Mouse (Mus musculus) ES-Bruce4 (cell line): ENCODE results near the gene Dnajc25. TPM values are rescaled to one million over a fixed set of nuclear protein-coding genes. Genes with fewer than 3 reads are reported as not detected.
A peak's percentile ranks its signal among the peaks of the same experiment; 100 is the strongest.

Experiments used
- H3K27ac ChIP-seq: 2 replicates; pipeline ENCODE4 v1.5.1; 2012; ENCODE audit warnings: low read length, inconsistent platforms; ENCODE audit not compliant: insufficient read depth
- H3K27me3 ChIP-seq: 2 replicates; pipeline ENCODE4 v1.6.1; 2012; ENCODE audit warnings: mild to moderate bottlenecking, low read length, inconsistent platforms; ENCODE audit not compliant: control insufficient read depth, poor library complexity, insufficient read depth, severe bottlenecking
- H3K36me3 ChIP-seq: 2 replicates; pipeline ENCODE4 v1.6.1; 2012; ENCODE audit warnings: inconsistent platforms, mild to moderate bottlenecking, low read length, moderate library complexity; ENCODE audit not compliant: control insufficient read depth, poor library complexity, insufficient read depth, severe bottlenecking
- H3K4me1 ChIP-seq: one replicate; pipeline ENCODE4 v1.8.1; 2011; ENCODE audit warnings: low read length; ENCODE audit not compliant: control insufficient read depth, insufficient read depth
- H3K4me3 ChIP-seq: 2 replicates; pipeline ENCODE4 v1.5.1; 2011; ENCODE audit warnings: low read depth, mild to moderate bottlenecking, low read length
- H3K9ac ChIP-seq: 2 replicates; pipeline ENCODE4 v1.6.1; 2012; ENCODE audit warnings: low read depth, mild to moderate bottlenecking, inconsistent platforms; ENCODE audit not compliant: poor library complexity, severe bottlenecking
- H3K9me3 ChIP-seq: replicated peaks from 2 replicates; pipeline ENCODE4 v1.6.1; 2012; ENCODE audit warnings: mild to moderate bottlenecking, low read length, inconsistent platforms; ENCODE audit not compliant: control insufficient read depth, poor library complexity, insufficient read depth, severe bottlenecking
- CTCF ChIP-seq: IDR thresholded peaks from one replicate; pipeline ENCODE4 v1.8.1; 2011; ENCODE audit warnings: low read depth, low read length
- EP300 ChIP-seq: IDR thresholded peaks from 2 replicates; pipeline ENCODE4 v1.6.1; 2011; ENCODE audit warnings: low read depth, low read length; ENCODE audit not compliant: insufficient read depth
- POLR2A ChIP-seq: IDR thresholded peaks from one replicate; pipeline ENCODE4 v1.8.1; 2011; ENCODE audit warnings: low read length; ENCODE audit not compliant: insufficient read depth
- polyA plus RNA-seq: library from polyadenylated mRNA; stranded (reverse); fragments of >200 nt; gene quantifications from 2 replicates; pipeline ENCODE4 v1.2.4, GENCODE M21; 2011; ENCODE audit warnings: low read depth; ENCODE audit not compliant: missing spikeins, insufficient read depth, insufficient read length

The Dnajc25 gene
- polyA plus RNA-seq, 1 experiment: 6.1 TPM

DNA sequence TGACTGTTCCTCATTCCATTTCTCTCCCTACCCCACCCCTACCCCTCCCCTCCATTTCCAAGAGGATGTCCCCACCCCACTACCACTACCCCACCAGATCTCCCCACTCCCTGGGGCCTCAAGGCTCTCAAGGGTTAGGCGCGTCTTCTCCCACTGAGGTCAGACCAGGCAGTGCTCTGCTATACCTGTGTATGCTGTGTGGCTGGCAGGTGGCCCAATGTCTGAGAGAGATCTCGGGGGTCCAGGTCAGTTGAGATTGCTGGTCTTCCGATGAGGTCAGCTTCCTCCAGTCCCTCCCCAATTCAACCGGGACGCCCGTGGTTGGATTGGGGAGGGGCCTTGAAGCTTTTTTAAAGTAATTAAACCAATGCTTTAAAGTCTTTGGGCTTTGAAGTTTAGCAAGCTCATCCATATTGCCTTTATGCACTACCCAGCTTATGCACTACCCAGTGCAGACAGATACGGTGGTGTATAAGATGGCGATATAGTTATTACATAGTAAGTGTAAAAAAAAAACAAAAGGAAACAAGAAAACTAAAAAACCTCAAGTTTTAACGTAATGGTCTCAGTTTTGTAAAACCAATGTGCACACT is 39.6 kb downstream of the Dnajc25 start:
- Histone ChIP-seq H3K4me3 (no peak overlapping the region), H3K27ac (no peak overlapping the region), H3K27me3 (no peaks in the 10 kb centered on the region), H3K36me3 (no peaks in the 10 kb centered on the region), H3K9ac (0 out of 2 replicates have a peak overlapping the region, but pooled peaks have one; percentile 86), H3K4me1 (no peaks in the 10 kb centered on the region), H3K9me3 (peaks cover 18% of the 10 kb centered on the region)
- no peak for TF ChIP-seq POLR2A
- TF ChIP-seq CTCF: no peak
- TF ChIP-seq EP300: no peak

DNA sequence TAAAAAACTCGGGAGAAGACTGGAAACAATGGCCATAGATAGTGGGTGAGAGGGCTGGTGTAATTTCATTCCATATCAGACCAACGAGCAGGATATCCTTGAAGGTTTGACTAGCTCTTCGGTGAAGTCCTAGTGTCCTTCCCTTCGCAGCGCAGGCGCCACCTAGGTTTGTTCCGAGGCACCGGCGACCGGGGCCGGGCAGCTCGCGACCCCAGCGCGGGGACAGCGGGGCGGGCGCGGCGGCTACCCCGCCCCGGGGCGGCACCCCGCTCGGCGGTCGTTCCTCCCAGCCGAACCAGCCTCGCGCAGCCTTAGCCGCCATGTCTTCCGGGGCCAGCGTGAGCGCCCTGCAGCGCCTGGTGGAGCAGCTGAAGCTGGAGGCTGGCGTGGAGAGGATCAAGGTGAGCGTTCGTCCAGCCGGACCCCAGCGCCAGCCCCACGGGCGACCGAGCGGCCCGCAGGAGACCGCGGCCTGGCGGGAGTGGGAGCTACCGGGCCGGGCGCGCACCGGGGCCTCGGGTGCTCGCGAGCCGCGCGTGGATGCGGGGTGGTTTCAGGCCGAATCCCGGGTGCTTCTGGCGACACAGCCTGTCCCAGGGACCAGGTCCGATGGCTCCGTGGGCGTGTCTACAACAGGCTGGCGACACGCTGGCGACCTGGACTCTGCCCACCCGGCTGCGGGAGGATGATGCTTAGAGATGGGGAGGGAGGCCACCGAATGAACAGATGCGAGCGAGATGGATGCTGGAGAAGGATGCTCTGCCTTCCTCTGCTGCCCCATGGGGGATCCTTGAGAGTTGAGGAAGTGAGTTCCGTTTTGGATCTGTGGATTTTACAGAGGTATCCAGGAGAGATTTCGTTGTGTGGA is 40.3 kb downstream of the Dnajc25 start, which contains the start of gene Gng10:
Gene Gng10 (plus strand): TSS at position 171 of the 868 bp plus-strand sequence.
- peak within 1 kb of the TSS; percentile 86 for H3K9ac ChIP-seq
- peak within 1 kb of the TSS; percentile 90 for H3K4me3 ChIP-seq
- H3K4me1 ChIP-seq: no peaks in the 10 kb centered on the region
- H3K36me3 ChIP-seq: no peaks in the 10 kb centered on the region
- H3K9me3 ChIP-seq: peaks cover 14% of the 10 kb centered on the region
- TF ChIP-seq POLR2A (no peak), EP300 (no peak), CTCF (no peak)
- H3K27ac ChIP-seq: no peak within 1 kb of the TSS
- H3K27me3 ChIP-seq: no peaks in the 10 kb centered on the region

DNA sequence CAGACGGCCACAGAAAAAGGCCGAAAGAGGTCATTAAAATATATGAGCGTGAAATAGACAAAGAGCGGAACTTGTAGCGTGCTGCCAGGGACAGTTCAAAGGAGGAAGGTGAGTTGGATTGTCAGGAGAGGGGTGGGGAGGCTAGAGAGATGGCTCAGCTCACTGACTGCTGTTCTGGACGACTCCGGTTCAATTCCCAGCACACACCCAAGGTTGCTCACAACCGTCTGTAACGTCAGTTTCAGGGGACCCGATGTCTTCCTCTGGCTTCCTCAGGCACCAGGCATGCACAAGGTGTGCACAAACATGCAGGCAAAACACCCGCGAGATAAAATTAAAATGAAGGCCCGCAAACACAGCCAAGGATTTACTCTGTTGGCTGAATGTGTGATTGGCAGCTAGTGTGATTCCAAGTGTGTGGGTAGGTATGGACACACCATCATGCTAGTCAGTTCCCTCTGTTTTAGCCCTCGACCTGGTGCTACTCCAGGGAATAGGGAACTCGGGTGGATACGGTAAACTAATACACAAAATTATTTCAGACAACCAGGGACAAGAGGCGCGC is 41.0 kb downstream of the Dnajc25 start:
- H3K27me3 ChIP-seq: no peaks in the 10 kb centered on the region
- peak overlapping the region; percentile 90 for H3K4me3 ChIP-seq
- no peaks in the 10 kb centered on the region for H3K4me1 ChIP-seq
- peak overlapping the region; percentile 86 for H3K9ac ChIP-seq
- H3K9me3 ChIP-seq: peaks cover 14% of the 10 kb centered on the region
- TF ChIP-seq EP300 (no peak), CTCF (no peak), POLR2A (no peak)
- H3K27ac ChIP-seq: no peak overlapping the region
- no peaks in the 10 kb centered on the region for H3K36me3 ChIP-seq

DNA sequence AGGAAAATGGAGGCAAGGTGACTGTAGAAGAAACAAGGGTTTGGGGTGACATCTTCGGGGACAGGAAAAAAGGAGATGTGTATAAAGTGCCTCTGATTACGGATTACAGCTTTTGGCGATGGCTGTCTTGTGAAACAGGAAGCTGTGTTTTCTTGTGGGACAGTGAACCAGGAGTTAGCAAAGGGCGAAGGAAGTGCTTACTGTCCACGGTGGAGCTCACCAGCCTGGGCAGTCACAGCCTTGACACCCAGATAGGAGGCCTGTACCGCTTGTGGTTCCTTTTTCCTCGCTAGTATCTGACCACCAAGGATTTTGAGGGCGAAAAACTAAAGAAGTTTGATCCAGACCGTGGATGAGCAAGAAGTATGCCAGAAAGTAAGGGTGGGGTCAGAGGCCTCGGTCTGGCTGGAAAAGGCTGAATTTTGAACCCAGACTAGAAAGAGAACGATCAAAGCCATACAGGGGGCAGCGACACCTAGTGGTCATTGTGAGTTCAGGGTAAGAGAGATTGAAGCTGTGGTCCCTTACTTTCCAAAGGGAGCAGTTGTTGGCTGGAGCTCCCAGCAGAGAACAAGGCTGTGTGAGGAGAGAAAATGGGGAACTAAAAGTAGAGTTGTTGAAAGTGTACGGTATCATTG is 41.7 kb downstream of the Dnajc25 start:
- Histone ChIP-seq H3K4me3 (no peak overlapping the region), H3K9me3 (peaks cover 14% of the 10 kb centered on the region), H3K9ac (no peak overlapping the region), H3K27ac (no peak overlapping the region), H3K27me3 (no peaks in the 10 kb centered on the region), H3K4me1 (no peaks in the 10 kb centered on the region), H3K36me3 (no peaks in the 10 kb centered on the region)
- TF ChIP-seq POLR2A: no peak
- peak; percentile 56 for TF ChIP-seq CTCF

DNA sequence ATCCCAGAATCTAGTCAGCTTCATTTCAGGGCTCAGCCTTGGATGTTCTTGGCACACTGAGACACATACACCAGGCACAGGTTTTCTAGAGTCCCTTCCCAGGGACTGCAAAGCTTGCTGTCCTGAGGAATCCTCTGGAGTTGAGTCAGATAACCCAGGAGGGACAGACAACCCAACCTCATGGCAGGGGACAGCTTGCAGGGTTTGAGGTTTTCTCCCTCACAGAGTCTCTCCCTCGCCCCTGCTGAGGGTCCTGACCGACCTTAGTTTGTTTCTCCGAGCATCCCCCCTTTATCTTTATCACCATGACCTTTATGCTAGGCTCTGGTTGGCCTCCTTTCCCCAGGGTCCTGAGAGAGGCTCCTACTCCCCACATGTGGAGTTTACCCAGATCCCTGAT is 42.7 kb downstream of the Dnajc25 start:
- Histone ChIP-seq H3K27ac (no peak overlapping the region), H3K4me1 (no peaks in the 10 kb centered on the region), H3K4me3 (no peak overlapping the region), H3K9ac (no peak overlapping the region), H3K9me3 (peaks cover 14% of the 10 kb centered on the region), H3K36me3 (no peaks in the 10 kb centered on the region), H3K27me3 (no peaks in the 10 kb centered on the region)
- TF ChIP-seq CTCF (no peak), EP300 (no peak), POLR2A (no peak)
